Mouse (Mus musculus): Measurements from ENCODE around the gene Ctdspl. TPM values are rescaled to one million over a fixed set of nuclear protein-coding genes. Genes with fewer than 3 reads are reported as not detected.

The Ctdspl gene
- polyA plus RNA-seq, 1 experiment: 4.9 TPM

GRCm38 (mm10) chr9:118974148-118974547 is 47.9 kb downstream of the Ctdspl start:
- no peak overlapping the region for H3K4me3 ChIP-seq
- no peak overlapping the region for H3ac ChIP-seq (ENCODE audit: control insufficient read depth, insufficient read length)
- TF ChIP-seq MYOD1 (IDR thresholded peaks at IDR 0.05; ENCODE audit: control insufficient read depth in 1 of 3, insufficient read length in 2 of 3, low read depth in 2 of 3) (no peak), CEBPB (IDR thresholded peaks at IDR 0.05; ENCODE audit: insufficient read depth, poor library complexity, severe bottlenecking) (no peak), POLR2AphosphoS2 (IDR thresholded peaks at IDR 0.05; ENCODE audit: insufficient read length, low read depth) (no peak), MAX (IDR thresholded peaks at IDR 0.05; ENCODE audit: low read depth) (no peak), TCF3 (IDR thresholded peaks at IDR 0.05; ENCODE audit: insufficient read length, low read depth) (no peak), MYOG (IDR thresholded peaks at IDR 0.05; ENCODE audit: control insufficient read depth in 1 of 3, insufficient read depth in 1 of 3, insufficient read length in 2 of 3, low read depth in 2 of 3) (no peak), USF1 (IDR thresholded peaks at IDR 0.05; ENCODE audit: low read depth) (no peak), SRF (IDR thresholded peaks at IDR 0.05; ENCODE audit: control insufficient read depth, insufficient read length, low read depth) (no peak), REST (IDR thresholded peaks at IDR 0.05; ENCODE audit: insufficient read depth, insufficient read length) (no peak), POLR2A (IDR thresholded peaks at IDR 0.05; ENCODE audit: insufficient read length, low read depth) (no peak), E2F4 (IDR thresholded peaks at IDR 0.05; ENCODE audit: insufficient read depth) (no peak), TCF12 (IDR thresholded peaks at IDR 0.05; ENCODE audit: insufficient read depth, poor library complexity, severe bottlenecking) (no peak)
- no peak overlapping the region for H3K4me2 ChIP-seq (ENCODE audit: low read depth)
- H3K27me3 ChIP-seq (ENCODE audit: control insufficient read depth, insufficient read depth, insufficient read length): no peaks in the 10 kb centered on the region
- H3K79me2 ChIP-seq (ENCODE audit: control insufficient read depth, insufficient read depth): no peaks in the 10 kb centered on the region
- H3K36me3 ChIP-seq (ENCODE audit: control insufficient read depth, insufficient read depth): no peaks in the 10 kb centered on the region

DNA sequence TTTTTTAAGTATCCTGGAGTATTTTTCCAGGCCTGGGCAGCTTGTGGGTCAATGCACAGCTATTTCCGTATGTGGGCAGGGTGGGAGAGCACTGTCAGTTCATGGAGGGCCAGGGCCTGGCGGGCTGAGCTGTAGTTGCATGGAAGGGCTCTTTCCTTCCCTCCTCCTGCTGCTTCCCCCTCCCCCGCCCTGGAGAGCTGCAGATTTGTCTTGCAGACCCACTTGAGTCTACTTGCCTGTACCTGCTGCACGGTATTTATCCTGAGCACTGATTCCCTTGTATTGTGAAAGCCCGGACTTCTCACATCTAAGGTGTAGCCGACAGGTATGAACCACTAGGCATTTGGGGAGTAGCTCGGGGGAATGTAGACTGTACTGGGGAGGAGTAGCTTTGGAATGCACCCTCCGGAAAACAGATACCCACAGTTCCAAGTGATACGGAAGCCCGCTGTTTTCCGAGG is 49.0 kb downstream of the Ctdspl start:
- H3ac ChIP-seq (ENCODE audit: control insufficient read depth, insufficient read length): no peak overlapping the region
- no peak overlapping the region for H3K4me2 ChIP-seq (ENCODE audit: low read depth)
- no peaks in the 10 kb centered on the region for H3K36me3 ChIP-seq (ENCODE audit: control insufficient read depth, insufficient read depth)
- TF ChIP-seq MAX (IDR thresholded peaks at IDR 0.05; ENCODE audit: low read depth) (no peak), MYOD1 (IDR thresholded peaks at IDR 0.05; ENCODE audit: control insufficient read depth in 1 of 3, insufficient read length in 2 of 3, low read depth in 2 of 3) (no peak), E2F4 (IDR thresholded peaks at IDR 0.05; ENCODE audit: insufficient read depth) (no peak), USF1 (IDR thresholded peaks at IDR 0.05; ENCODE audit: low read depth) (no peak), REST (IDR thresholded peaks at IDR 0.05; ENCODE audit: insufficient read depth, insufficient read length) (no peak), MYOG (IDR thresholded peaks at IDR 0.05; ENCODE audit: control insufficient read depth in 1 of 3, insufficient read depth in 1 of 3, insufficient read length in 2 of 3, low read depth in 2 of 3) (no peak), TCF3 (IDR thresholded peaks at IDR 0.05; ENCODE audit: insufficient read length, low read depth) (no peak), SRF (IDR thresholded peaks at IDR 0.05; ENCODE audit: control insufficient read depth, insufficient read length, low read depth) (no peak), POLR2A (IDR thresholded peaks at IDR 0.05; ENCODE audit: insufficient read length, low read depth) (no peak), CEBPB (IDR thresholded peaks at IDR 0.05; ENCODE audit: insufficient read depth, poor library complexity, severe bottlenecking) (no peak), POLR2AphosphoS2 (IDR thresholded peaks at IDR 0.05; ENCODE audit: insufficient read length, low read depth) (no peak), TCF12 (IDR thresholded peaks at IDR 0.05; ENCODE audit: insufficient read depth, poor library complexity, severe bottlenecking) (no peak)
- H3K79me2 ChIP-seq (ENCODE audit: control insufficient read depth, insufficient read depth): no peaks in the 10 kb centered on the region
- no peaks in the 10 kb centered on the region for H3K27me3 ChIP-seq (ENCODE audit: control insufficient read depth, insufficient read depth, insufficient read length)
- no peak overlapping the region for H3K4me3 ChIP-seq

DNA sequence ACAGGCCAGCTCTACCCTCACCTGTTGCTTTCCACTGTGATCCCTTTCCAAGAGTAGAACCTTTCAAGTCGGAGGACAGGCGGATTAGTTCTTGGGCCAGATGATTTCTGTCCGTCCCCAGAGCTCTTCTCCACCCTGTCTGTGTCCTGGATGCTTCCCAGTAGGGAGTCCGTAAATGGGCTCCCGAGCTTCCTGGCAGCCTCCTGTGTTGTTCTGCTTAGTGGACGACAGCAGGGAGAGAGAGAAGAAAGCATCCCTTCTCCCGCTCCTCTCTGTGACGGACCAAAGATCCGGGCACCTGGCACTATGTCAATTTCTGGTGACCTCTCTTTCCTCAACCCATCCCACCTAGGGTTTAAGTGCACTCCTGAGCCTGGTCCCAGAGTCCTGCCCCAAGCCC is 49.5 kb downstream of the Ctdspl start:
- no peak overlapping the region for H3K4me2 ChIP-seq (ENCODE audit: low read depth)
- H3K4me3 ChIP-seq: no peak overlapping the region
- H3K36me3 ChIP-seq (ENCODE audit: control insufficient read depth, insufficient read depth): no peaks in the 10 kb centered on the region
- no peaks in the 10 kb centered on the region for H3K79me2 ChIP-seq (ENCODE audit: control insufficient read depth, insufficient read depth)
- no peak overlapping the region for H3ac ChIP-seq (ENCODE audit: control insufficient read depth, insufficient read length)
- H3K27me3 ChIP-seq (ENCODE audit: control insufficient read depth, insufficient read depth, insufficient read length): no peaks in the 10 kb centered on the region
- TF ChIP-seq USF1 (IDR thresholded peaks at IDR 0.05; ENCODE audit: low read depth) (no peak), E2F4 (IDR thresholded peaks at IDR 0.05; ENCODE audit: insufficient read depth) (no peak), CEBPB (IDR thresholded peaks at IDR 0.05; ENCODE audit: insufficient read depth, poor library complexity, severe bottlenecking) (no peak), POLR2AphosphoS2 (IDR thresholded peaks at IDR 0.05; ENCODE audit: insufficient read length, low read depth) (no peak), POLR2A (IDR thresholded peaks at IDR 0.05; ENCODE audit: insufficient read length, low read depth) (no peak)

DNA sequence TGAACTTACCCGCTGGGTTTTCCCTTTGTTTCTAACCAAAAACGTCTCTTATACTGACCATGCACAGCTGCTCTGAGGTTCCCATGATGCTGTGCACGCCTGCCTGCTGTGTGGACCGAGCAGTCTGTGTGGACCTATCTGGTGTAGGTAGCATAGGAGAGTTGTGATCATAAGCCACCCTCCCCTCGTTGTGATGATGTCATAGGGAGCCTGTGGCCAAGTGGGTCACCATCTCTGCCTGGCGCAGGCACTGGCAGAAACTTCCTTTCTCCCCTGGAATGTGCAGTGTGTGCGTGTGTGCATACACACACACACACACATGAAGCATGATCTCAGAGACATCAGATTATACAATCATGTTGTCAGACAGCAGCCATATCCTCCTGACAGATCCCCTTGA is 50.3 kb downstream of the Ctdspl start:
- no peak overlapping the region for H3K4me2 ChIP-seq (ENCODE audit: low read depth)
- H3K27me3 ChIP-seq (ENCODE audit: control insufficient read depth, insufficient read depth, insufficient read length): no peaks in the 10 kb centered on the region
- no peaks in the 10 kb centered on the region for H3K79me2 ChIP-seq (ENCODE audit: control insufficient read depth, insufficient read depth)
- no peak for TF ChIP-seq REST (IDR thresholded peaks at IDR 0.05; ENCODE audit: insufficient read depth, insufficient read length)
- TF ChIP-seq POLR2A (IDR thresholded peaks at IDR 0.05; ENCODE audit: insufficient read length, low read depth): no peak
- TF ChIP-seq CEBPB (IDR thresholded peaks at IDR 0.05; ENCODE audit: insufficient read depth, poor library complexity, severe bottlenecking): no peak
- TF ChIP-seq POLR2AphosphoS2 (IDR thresholded peaks at IDR 0.05; ENCODE audit: insufficient read length, low read depth): no peak
- TF ChIP-seq USF1 (IDR thresholded peaks at IDR 0.05; ENCODE audit: low read depth): no peak
- TF ChIP-seq TCF12 (IDR thresholded peaks at IDR 0.05; ENCODE audit: insufficient read depth, poor library complexity, severe bottlenecking): no peak
- no peak for TF ChIP-seq MAX (IDR thresholded peaks at IDR 0.05; ENCODE audit: low read depth)
- no peak for TF ChIP-seq MYOG (IDR thresholded peaks at IDR 0.05; ENCODE audit: control insufficient read depth in 1 of 3, insufficient read depth in 1 of 3, insufficient read length in 2 of 3, low read depth in 2 of 3)
- no peak for TF ChIP-seq E2F4 (IDR thresholded peaks at IDR 0.05; ENCODE audit: insufficient read depth)
- no peak for TF ChIP-seq MYOD1 (IDR thresholded peaks at IDR 0.05; ENCODE audit: control insufficient read depth in 1 of 3, insufficient read length in 2 of 3, low read depth in 2 of 3)
- TF ChIP-seq SRF (IDR thresholded peaks at IDR 0.05; ENCODE audit: control insufficient read depth, insufficient read length, low read depth): no peak
- no peak for TF ChIP-seq TCF3 (IDR thresholded peaks at IDR 0.05; ENCODE audit: insufficient read length, low read depth)
- no peaks in the 10 kb centered on the region for H3K36me3 ChIP-seq (ENCODE audit: control insufficient read depth, insufficient read depth)
- H3ac ChIP-seq (ENCODE audit: control insufficient read depth, insufficient read length): no peak overlapping the region
- no peak overlapping the region for H3K4me3 ChIP-seq

DNA sequence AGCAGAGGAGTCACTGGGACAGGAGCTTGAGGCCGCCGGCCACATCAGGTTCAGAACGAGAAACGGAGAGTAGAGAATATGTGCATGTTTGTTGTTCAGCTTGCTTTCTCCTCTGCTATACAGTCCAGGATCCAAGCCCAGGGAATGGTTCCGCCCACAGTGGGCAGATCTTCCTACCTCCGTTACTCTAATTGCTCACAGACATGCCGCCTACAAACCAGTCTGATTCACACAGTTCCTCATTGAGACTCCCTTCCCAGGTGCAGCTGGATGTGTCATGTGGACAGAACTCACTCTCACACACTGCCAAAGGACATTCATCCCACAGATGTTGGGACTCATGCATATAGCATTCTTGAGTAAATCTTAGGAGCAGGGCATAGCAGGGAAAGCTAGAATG is 51.2 kb downstream of the Ctdspl start:
- no peaks in the 10 kb centered on the region for H3K27me3 ChIP-seq (ENCODE audit: control insufficient read depth, insufficient read depth, insufficient read length)
- no peaks in the 10 kb centered on the region for H3K36me3 ChIP-seq (ENCODE audit: control insufficient read depth, insufficient read depth)
- no peak overlapping the region for H3K4me2 ChIP-seq (ENCODE audit: low read depth)
- no peak overlapping the region for H3ac ChIP-seq (ENCODE audit: control insufficient read depth, insufficient read length)
- TF ChIP-seq REST (IDR thresholded peaks at IDR 0.05; ENCODE audit: insufficient read depth, insufficient read length): no peak
- no peak for TF ChIP-seq TCF3 (IDR thresholded peaks at IDR 0.05; ENCODE audit: insufficient read length, low read depth)
- no peak for TF ChIP-seq MYOD1 (IDR thresholded peaks at IDR 0.05; ENCODE audit: control insufficient read depth in 1 of 3, insufficient read length in 2 of 3, low read depth in 2 of 3)
- H3K4me3 ChIP-seq: no peak overlapping the region
- H3K79me2 ChIP-seq (ENCODE audit: control insufficient read depth, insufficient read depth): no peaks in the 10 kb centered on the region

All from myocyte (in vitro differentiated cells).